Mouse (Mus musculus): Measurements from ENCODE around the gene Csnk2b. TPM values are rescaled to one million over a fixed set of nuclear protein-coding genes. Genes with fewer than 3 reads are reported as not detected.

Csnk2b gene
- polyA plus RNA-seq, 1 experiment from 2014 or later = 299 TPM

DNA sequence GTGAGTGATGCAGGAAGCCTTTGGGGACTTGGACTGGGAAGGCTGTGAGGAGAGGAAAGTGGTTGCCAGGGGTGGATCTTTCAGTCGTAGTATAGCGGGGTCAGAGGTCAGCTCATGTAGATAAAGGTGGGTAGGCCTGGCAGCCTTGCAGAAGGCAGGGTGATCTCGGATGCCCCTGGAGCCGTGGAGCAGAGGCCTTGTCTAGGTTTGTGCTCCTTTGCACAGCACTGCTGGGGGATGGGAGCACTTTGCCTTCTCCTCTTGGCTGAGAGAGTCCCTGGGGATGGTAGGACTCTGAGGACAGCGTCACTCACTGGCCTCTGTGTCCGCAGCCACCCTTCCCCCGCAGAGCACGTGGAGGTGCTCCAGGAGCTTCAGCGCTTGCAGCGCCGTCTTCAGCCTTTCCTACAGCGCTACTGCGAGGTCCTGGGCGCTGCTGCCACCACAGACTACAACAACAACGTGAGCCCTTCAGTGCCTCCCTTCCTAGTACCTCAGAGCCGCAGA is 18.7 kb upstream of the Csnk2b start:
- no peaks in the 10 kb centered on the region for H3K27me3 ChIP-seq (ENCODE audit: low read depth, poor library complexity, severe bottlenecking)
- H3K27ac ChIP-seq = no peak overlapping the region
- H3K9me3 ChIP-seq (replicated peaks) = no peaks in the 10 kb centered on the region
- WGBS = 82% methylated on average over 16 of the region's 16 CpGs
- peaks cover 83% of the 10 kb centered on the region for H3K36me3 ChIP-seq
- no peak for DNase-seq (ENCODE audit: low spot score)
- H3K4me1 ChIP-seq = peaks cover 14% of the 10 kb centered on the region
- H3K4me3 ChIP-seq = no peak overlapping the region

DNA sequence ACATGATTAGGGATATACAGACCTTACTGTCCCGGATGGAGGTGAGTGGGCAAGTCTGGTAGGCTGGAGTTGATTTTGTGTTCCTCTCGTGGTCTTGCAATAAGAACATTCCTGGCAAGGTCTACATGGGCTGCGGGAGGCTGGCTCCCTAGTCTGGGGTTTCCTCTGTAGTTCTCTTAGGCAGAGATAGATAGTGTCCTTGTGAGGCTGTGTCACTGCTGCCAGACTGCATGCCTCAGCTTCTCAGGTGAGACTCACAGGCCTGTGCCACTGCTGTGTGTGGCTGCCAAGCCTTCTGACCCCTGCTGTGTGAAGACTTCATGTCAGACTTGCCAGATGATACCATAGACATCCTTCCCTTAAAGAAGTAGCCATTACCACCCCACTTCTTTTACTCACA is 17.4 kb upstream of the Csnk2b start:
- H3K27ac ChIP-seq = no peak overlapping the region
- WGBS = 93% methylated on average over 3 of the region's 3 CpGs
- H3K27me3 ChIP-seq (ENCODE audit: low read depth, poor library complexity, severe bottlenecking) = no peaks in the 10 kb centered on the region
- peaks cover 14% of the 10 kb centered on the region for H3K4me1 ChIP-seq
- H3K9me3 ChIP-seq (replicated peaks) = no peaks in the 10 kb centered on the region
- DNase-seq (ENCODE audit: low spot score) = no peak
- H3K36me3 ChIP-seq = peaks cover 70% of the 10 kb centered on the region
- H3K4me3 ChIP-seq = no peak overlapping the region

DNA sequence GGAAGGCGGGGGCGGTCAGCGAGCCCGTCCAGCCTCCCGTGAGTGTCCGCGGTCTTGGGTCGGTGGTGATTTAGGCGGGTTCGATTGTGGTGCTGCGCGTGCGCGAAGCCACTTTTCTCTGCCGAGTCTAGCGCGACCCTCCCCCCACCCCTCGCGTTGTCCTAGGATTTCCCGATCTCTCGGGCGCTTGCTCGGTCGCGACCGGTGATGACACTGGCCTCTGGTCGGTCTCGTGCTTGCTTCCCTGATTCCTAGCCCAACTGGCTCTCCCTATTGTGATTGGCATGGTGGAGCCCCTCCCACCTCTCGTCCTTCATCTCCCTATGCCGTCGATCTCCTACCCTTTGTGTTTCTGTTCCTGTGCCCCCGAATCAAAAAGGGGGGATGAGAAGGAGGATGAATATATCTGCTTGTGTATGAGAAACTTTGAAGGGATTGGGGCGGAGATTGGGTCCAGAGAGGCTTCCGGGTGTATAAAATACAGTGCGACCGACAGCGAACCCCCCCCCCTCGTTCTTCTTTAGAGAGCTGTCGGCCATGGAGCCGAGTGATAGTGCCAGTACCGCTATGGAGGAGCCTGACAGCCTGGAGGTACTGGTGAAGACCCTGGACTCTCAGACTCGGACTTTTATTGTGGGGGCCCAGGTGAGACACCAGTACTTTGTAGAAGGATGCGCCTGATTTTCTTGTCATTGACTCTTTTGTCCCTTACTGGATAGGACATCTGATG is 13.9 kb upstream of the Csnk2b start:
- Histone ChIP-seq H3K4me3 (peak overlapping the region; percentile 85), H3K27me3 (ENCODE audit: low read depth, poor library complexity, severe bottlenecking) (no peaks in the 10 kb centered on the region), H3K9me3 (replicated peaks) (no peaks in the 10 kb centered on the region), H3K27ac (peak overlapping the region; percentile 97), H3K36me3 (peaks cover 37% of the 10 kb centered on the region), H3K4me1 (peaks cover 14% of the 10 kb centered on the region)
- under 1% methylated on average over 43 of the region's 43 CpGs for WGBS
- DNase-seq (ENCODE audit: low spot score) = no peak

DNA sequence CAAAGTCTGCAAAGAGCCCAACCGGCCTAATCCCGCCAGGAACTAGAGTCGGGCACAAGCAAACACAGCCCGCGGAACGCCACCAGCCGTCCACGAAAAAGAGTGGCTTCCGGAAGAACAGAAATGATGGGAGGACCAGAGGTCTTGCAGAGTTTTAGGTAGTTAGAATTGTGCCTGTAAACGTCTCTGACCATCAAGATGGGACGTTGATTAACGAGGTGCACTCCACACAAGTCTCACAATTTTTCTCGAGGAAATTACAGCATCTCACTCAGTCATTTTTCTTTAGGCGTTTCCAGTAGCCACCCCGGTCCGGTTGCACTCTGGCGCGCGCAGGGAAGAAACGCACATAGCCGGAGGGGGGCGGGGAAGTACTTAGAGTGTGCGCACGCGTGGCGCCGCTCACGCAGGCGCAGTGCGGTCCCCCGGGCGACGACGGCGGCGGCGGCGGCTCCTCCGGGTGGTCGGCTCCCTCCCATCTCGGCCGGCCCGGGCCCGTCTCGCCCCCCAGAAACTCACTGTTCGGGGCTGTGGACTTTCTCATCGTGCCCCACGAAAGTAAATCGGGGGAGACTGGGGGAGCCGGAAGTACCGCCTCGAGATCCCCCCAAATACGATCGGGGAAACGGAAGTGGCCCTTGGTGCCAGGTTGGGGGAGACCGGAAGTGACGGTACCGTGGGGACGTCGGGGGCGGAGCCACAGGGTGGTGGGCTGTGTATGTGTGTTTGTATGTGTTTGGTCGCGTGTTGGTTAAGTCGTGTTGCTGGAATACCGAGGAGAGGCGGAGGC is 13.1 kb upstream of the Csnk2b start, which contains the start of gene Bag6:
Gene Bag6, plus strand, starts transcription at position 378 of the 790 bp plus-strand sequence.
- H3K27ac ChIP-seq = peak within 1 kb of the TSS; percentile 97
- no peaks in the 10 kb centered on the region for H3K27me3 ChIP-seq (ENCODE audit: low read depth, poor library complexity, severe bottlenecking)
- peaks cover 14% of the 10 kb centered on the region for H3K4me1 ChIP-seq
- no peaks in the 10 kb centered on the region for H3K9me3 ChIP-seq (replicated peaks)
- under 1% methylated on average over 66 of the region's 66 CpGs for WGBS
- peak within 1 kb of the TSS; percentile 85 for H3K4me3 ChIP-seq
- peaks cover 32% of the 10 kb centered on the region for H3K36me3 ChIP-seq
- DNase-seq (ENCODE audit: low spot score) = peak; percentile 96

DNA sequence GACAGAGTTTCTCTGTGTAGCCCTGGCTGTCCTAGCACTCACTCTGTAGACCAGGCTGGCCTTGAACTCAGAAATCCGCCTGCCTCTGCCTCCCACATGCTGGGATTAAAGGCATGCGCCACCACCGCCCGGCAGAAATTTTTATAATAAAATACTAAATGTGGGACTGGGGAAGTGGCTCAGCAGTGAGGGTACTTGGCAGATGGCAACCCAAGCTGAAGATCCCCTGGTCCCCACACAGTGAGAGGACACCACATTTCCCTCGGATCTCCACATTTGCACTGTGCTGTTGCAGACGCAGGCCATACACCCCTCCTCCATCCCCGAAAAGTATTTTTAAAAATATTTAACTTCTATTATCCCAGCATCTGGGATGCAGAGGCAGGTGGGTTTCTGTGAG is 11.7 kb upstream of the Csnk2b start:
- Histone ChIP-seq H3K36me3 (peaks cover 24% of the 10 kb centered on the region), H3K27me3 (ENCODE audit: low read depth, poor library complexity, severe bottlenecking) (no peaks in the 10 kb centered on the region), H3K9me3 (replicated peaks) (no peaks in the 10 kb centered on the region), H3K4me1 (peaks cover 21% of the 10 kb centered on the region), H3K4me3 (no peak overlapping the region), H3K27ac (no peak overlapping the region)
- DNase-seq (ENCODE audit: low spot score) = no peak
- 97% methylated on average over 7 of the region's 7 CpGs for WGBS

DNA sequence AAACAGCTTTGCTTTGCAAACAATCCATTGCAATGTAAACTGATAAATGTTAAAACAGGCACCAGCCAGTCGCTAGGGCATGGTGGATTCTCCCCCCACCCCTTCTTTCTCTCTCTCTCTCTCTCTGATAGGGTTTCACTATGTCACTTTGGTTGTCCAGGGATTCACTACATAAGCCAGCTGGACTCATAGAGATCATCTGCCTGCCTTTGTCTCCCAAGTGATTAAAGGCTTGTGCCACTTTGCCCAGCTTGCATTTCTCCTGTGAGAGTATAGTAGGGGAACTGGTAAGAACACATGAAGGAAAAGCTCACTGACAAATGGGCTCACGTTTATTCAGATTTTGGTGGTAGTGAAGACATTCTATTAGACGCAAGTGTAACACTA is 10.3 kb upstream of the Csnk2b start:
- H3K36me3 ChIP-seq = peaks cover 20% of the 10 kb centered on the region
- H3K27ac ChIP-seq = no peak overlapping the region
- H3K4me1 ChIP-seq = peaks cover 26% of the 10 kb centered on the region
- H3K27me3 ChIP-seq (ENCODE audit: low read depth, poor library complexity, severe bottlenecking) = no peaks in the 10 kb centered on the region
- DNase-seq (ENCODE audit: low spot score) = no peak
- 78% methylated on average over 3 of the region's 3 CpGs for WGBS
- no peaks in the 10 kb centered on the region for H3K9me3 ChIP-seq (replicated peaks)
- no peak overlapping the region for H3K4me3 ChIP-seq

DNA sequence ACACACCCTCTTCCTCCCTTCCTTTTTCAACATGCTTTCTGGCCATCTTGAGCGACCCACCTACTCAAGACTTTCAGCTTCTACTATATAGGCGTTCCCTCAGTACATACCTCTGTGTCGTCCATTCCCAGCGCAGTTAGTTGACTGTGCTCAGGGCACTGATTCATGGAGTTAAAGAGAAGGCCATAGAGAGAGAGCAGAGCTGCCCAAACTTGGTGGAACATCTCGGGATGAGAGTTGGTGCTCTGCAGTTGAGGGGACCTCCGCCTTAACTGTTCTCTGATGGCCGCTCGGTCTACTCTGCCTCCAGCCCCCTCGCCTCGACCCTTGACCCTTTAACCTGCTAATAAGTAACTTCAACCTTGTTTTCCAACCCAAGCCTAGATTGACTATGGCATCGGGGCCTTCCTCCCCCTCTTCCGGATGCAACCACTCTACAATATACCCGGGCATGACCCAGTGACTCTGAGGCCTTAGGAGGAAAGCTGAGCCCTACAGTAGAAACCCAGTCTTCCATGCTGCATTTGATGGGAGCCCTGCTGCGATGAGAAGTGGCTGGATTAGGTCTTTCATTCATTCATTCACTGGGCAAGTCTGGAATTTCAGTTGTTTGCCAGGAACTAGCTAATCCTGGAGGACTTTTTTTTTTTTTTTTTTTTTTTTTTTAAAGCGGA is 9.8 kb upstream of the Csnk2b start, which contains the start of gene Apom:
Gene Apom, minus strand, starts transcription at position 551 of the 674 bp plus-strand sequence.
- no peak for DNase-seq (ENCODE audit: low spot score)
- 84% methylated on average over 15 of the region's 15 CpGs for WGBS
- H3K4me3 ChIP-seq = no peak within 1 kb of the TSS
- no peaks in the 10 kb centered on the region for H3K9me3 ChIP-seq (replicated peaks)
- no peaks in the 10 kb centered on the region for H3K27me3 ChIP-seq (ENCODE audit: low read depth, poor library complexity, severe bottlenecking)
- H3K4me1 ChIP-seq = peaks cover 26% of the 10 kb centered on the region
- peaks cover 21% of the 10 kb centered on the region for H3K36me3 ChIP-seq
- H3K27ac ChIP-seq = no peak within 1 kb of the TSS

DNA sequence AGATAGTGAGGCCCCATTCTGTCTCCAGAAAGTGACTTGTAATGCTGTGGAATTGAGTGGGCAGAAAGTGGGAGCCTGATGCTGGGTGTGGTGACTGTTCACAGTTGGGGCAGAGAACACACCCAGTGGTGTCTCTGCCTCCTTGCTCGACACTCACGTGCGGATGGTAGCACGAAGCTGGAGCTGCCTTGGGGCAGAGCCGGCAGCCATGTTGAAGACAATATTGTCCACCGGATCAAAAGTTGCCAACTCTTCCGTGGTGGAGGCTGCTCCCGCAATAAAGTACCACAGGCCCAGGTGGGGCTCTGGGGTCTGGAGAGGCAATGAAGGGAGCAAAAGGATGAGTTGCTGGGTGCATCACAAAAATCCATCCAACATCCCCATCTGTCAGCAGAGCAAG is 9.2 kb upstream of the Csnk2b start:
- WGBS = 91% methylated on average over 8 of the region's 8 CpGs
- H3K27ac ChIP-seq = no peak overlapping the region
- H3K27me3 ChIP-seq (ENCODE audit: low read depth, poor library complexity, severe bottlenecking) = no peaks in the 10 kb centered on the region
- H3K4me3 ChIP-seq = no peak overlapping the region
- no peaks in the 10 kb centered on the region for H3K9me3 ChIP-seq (replicated peaks)
- DNase-seq (ENCODE audit: low spot score) = no peak
- peaks cover 21% of the 10 kb centered on the region for H3K36me3 ChIP-seq
- H3K4me1 ChIP-seq = peaks cover 27% of the 10 kb centered on the region

DNA sequence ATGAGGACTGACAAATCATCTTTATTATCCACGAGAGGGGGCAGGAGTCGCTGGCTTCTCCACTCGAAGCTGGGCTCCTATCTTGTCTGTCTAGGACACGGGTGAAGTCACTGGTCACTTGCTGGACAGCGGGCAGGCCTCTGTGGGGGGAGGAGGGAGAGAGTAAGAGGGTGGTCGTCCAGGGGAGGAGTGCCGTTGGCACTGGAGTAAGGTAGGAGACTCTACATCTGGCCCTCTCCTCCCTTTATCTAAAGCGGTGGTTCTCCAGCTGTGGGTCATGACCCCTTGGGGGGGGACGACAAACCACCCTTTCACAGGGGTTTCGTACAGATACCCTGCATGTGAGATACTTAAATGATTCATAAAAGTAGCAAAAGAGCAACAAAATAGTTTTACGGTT is 7.1 kb upstream of the Csnk2b start:
- Histone ChIP-seq H3K4me1 (peaks cover 36% of the 10 kb centered on the region), H3K9me3 (replicated peaks) (no peaks in the 10 kb centered on the region), H3K4me3 (no peak overlapping the region), H3K27me3 (ENCODE audit: low read depth, poor library complexity, severe bottlenecking) (no peaks in the 10 kb centered on the region), H3K27ac (no peak overlapping the region), H3K36me3 (peaks cover 34% of the 10 kb centered on the region)
- no peak for DNase-seq (ENCODE audit: low spot score)
- 77% methylated on average over 11 of the region's 11 CpGs for WGBS

DNA sequence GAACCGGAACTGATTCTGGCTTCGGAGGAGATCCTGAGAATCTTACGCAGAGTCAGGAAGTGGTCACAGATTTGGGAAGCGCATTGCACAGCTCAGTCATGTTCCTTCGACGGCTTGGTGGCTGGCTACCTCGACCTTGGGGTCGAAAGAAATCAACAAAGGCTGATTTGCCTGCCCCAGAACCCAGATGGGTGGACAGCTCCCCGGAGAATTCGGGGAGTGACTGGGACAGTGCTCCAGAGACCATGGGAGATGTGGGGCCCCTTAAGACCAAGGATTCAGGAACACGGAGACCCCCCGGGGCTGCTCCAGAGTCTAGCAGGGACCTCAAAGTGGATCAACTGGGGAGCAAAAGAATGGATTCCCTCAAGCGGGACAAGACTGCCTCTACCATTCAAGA is 5.2 kb upstream of the Csnk2b start:
- peaks cover 44% of the 10 kb centered on the region for H3K36me3 ChIP-seq
- peak overlapping the region; percentile 64 for H3K4me3 ChIP-seq
- 75% methylated on average over 13 of the region's 13 CpGs for WGBS
- peak overlapping the region; percentile 89 for H3K27ac ChIP-seq
- peaks cover 41% of the 10 kb centered on the region for H3K4me1 ChIP-seq
- no peaks in the 10 kb centered on the region for H3K27me3 ChIP-seq (ENCODE audit: low read depth, poor library complexity, severe bottlenecking)
- DNase-seq (ENCODE audit: low spot score) = no peak
- no peaks in the 10 kb centered on the region for H3K9me3 ChIP-seq (replicated peaks)

DNA sequence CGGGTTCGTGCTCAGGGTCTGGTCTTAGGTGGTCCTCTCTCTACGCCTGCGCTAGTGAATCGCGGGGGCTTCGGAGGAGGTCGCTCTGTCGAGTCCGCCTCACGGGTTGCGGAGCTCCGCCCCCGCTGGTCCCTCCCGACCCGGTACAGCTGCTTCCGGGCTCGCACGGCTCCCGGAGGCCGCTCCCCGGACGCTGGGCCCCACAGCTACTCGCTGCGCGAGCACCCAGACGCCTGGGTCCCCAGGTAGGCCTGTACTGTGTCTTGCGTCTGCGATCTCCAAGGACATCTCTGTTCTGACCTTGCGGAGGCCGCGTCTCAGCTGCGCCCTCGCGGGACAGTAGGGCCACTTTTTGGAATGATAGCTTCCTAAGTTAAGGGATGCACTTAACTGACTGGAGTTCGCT is 4.4 kb upstream of the Csnk2b start, which contains the start of gene D17H6S53E:
Gene D17H6S53E, plus strand, starts transcription at position 168 of the 406 bp plus-strand sequence.
- Histone ChIP-seq H3K4me1 (peaks cover 44% of the 10 kb centered on the region), H3K4me3 (peak within 1 kb of the TSS; percentile 64), H3K36me3 (peaks cover 44% of the 10 kb centered on the region), H3K27ac (peak within 1 kb of the TSS; percentile 89), H3K27me3 (ENCODE audit: low read depth, poor library complexity, severe bottlenecking) (no peaks in the 10 kb centered on the region), H3K9me3 (replicated peaks) (no peaks in the 10 kb centered on the region)
- DNase-seq (ENCODE audit: low spot score) = peak; percentile 83
- WGBS = under 1% methylated on average over 36 of the region's 36 CpGs

DNA sequence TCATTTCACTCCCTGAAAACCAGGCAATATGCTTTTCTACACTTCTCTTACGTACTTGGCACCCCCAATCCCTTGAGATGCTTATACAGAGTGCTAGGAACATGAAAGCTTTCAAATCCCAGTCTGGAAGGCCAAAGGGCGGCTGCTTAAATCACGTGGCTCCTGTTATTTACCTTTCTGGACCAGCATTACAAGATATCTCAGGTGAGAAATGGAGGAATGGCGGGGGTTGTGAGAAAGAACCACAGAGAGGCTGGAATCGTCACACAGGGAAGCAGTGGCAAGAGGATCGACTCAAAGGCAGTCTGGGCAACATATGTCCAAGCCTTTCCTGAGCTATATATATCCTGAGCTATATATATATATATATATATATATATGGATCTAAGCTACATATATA is 3.7 kb upstream of the Csnk2b start:
- no peak for DNase-seq (ENCODE audit: low spot score)
- Histone ChIP-seq H3K4me3 (peak overlapping the region; percentile 64), H3K27ac (0 out of 2 replicates have a peak overlapping the region, but pooled peaks have one; percentile 54), H3K27me3 (ENCODE audit: low read depth, poor library complexity, severe bottlenecking) (no peaks in the 10 kb centered on the region), H3K36me3 (peaks cover 41% of the 10 kb centered on the region), H3K9me3 (replicated peaks) (no peaks in the 10 kb centered on the region), H3K4me1 (peaks cover 45% of the 10 kb centered on the region)
- WGBS = 37% methylated on average over 6 of the region's 6 CpGs
